Mouse (Mus musculus) kidney, embryonic 15.5 days (tissue): ENCODE data around the gene Hist1h4a. TPM values are rescaled to one million over a fixed set of nuclear protein-coding genes. Genes with fewer than 3 reads are reported as not detected.
"Not testable (repeated sequence)": the region's sequence is repeated elsewhere in the genome, so short reads cannot be mapped to it uniquely, and the experiment has no call there.

Source experiments
- ATAC-seq: fragments of 200-750 bp; cut with Nextera tagmentation; replicated peaks from 2 replicates; pipeline ENCODE4 v1.8.0; 2017; ENCODE audit warnings: moderate TSS enrichment; ENCODE audit not compliant: low FRiP score
- H3K27ac ChIP-seq: fragments of 300-500 bp; sonication (generic); 2 replicates; pipeline ENCODE4 v1.5.1; 2015; ENCODE audit warnings: mild to moderate bottlenecking, inconsistent platforms
- H3K27me3 ChIP-seq: fragments of 300-500 bp; sonication (generic); 2 replicates; pipeline ENCODE4 v1.6.1; 2015; ENCODE audit warnings: inconsistent platforms
- H3K36me3 ChIP-seq: fragments of 300-500 bp; sonication (generic); 2 replicates; pipeline ENCODE4 v1.6.1; 2015; ENCODE audit warnings: inconsistent platforms
- H3K4me1 ChIP-seq: fragments of 300-500 bp; sonication (generic); 2 replicates; pipeline ENCODE4 v1.6.1; 2015; ENCODE audit warnings: inconsistent platforms
- H3K4me2 ChIP-seq: fragments of 300-500 bp; sonication (generic); 2 replicates; pipeline ENCODE4 v1.6.1; 2015; ENCODE audit warnings: moderate library complexity, mild to moderate bottlenecking, inconsistent platforms
- H3K4me3 ChIP-seq: fragments of 300-500 bp; sonication (generic); replicated peaks from 2 replicates; pipeline ENCODE4 v1.5.1; 2015; ENCODE audit warnings: mild to moderate bottlenecking, inconsistent platforms
- H3K9ac ChIP-seq: fragments of 300-500 bp; sonication (generic); 2 replicates; pipeline ENCODE4 v1.6.1; 2015; ENCODE audit warnings: mild to moderate bottlenecking, inconsistent platforms
- H3K9me3 ChIP-seq: fragments of 300-500 bp; sonication (generic); replicated peaks from 2 replicates; pipeline ENCODE4 v1.6.1; 2016; ENCODE audit warnings: inconsistent platforms
- WGBS: fragments of 180-500 bp; shearing (Covaris S2); methylation state at CpG from one replicate; pipeline ENCODE4 v1.1.7; 2015; ENCODE audit warnings: mixed read lengths; 5-methylcytosine and 5-hydroxymethylcytosine counted together
- polyA plus RNA-seq: library from polyadenylated mRNA; unstranded; fragments of >200 nt; fragmentation: Nextera tagmentation; extraction: Ambion mirVana; gene quantifications from 2 replicates; pipeline ENCODE4 v1.2.1, GENCODE M21; 2015

The Hist1h4a gene
- polyA plus RNA-seq, 1 experiment from 2014 or later = 0.35 TPM

DNA sequence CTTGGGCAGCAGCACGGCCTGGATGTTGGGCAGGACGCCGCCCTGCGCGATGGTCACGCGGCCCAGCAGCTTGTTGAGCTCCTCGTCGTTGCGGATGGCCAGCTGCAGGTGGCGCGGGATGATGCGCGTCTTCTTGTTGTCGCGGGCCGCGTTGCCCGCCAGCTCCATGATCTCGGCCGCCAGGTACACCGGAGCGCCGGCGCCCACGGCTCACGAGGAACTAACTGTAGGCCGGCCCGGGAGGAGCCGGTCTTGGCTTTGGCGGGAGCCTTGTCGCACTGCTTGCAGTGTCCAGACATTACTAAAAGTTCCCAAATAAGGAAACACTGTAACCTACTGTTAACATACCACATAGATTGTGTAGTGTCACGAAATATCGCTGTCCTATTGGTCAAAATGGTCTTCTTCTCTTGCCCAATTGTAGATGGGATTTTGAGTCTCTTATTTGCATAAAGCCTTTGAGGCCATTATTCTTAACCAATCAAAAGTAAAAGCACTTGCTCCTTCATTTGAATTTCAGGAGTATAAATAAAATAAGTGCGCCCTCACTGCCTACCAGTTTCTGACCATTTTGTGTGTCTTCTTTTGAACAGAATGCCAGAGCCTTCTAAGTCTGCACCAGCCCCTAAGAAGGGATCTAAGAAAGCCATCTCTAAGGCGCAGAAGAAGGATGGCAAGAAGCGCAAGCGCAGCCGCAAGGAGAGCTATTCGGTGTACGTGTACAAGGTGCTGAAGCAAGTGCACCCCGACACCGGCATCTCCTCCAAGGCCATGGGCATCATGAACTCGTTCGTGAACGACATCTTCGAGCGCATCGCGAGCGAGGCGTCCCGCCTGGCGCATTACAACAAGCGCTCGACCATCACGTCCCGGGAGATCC is 14.6 kb downstream of the Hist1h4a start, which contains the start of gene Hist1h2bb:
TSS of gene Hist1h2bb (plus strand) at position 534 of the 880 bp plus-strand sequence.
- not testable (repeated sequence) for H3K36me3 ChIP-seq
- peak within 1 kb of the TSS; percentile 52 for H3K4me3 ChIP-seq
- under 1% methylated on average over 48 of the region's 58 CpGs for WGBS

DNA sequence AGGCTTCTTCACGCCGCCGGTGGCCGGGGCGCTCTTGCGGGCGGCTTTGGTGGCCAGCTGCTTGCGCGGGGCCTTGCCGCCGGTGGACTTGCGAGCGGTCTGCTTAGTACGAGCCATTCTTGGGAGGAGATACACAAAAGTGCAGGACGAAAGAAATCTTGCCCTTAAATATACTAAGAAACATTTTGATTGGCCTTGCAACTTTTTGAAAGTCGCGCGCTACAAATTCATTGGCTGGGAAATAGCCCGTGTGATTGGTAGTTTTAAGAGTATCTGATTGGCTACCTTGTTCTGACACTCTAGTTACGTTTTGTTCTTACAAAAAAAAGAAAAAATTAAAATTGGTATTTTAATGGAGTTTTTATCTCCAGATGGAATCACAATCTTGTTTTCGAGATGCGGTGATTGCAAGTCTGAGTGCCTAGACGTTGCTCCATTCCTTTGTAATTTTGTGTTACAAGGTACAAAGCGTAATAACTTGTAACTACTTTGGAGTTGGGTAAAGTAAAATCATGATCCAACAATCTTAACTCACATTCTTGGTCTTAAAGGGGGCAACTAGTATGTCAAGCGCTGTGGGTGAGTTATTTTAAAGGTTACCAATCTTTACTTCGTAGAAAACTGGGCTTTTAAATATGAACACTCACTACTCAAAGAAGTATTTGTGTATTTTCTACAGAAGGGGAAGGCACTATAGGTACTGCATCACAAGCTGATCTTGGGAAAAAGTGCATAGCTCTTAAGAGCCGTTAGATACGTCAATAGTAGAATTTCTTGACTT is 15.5 kb downstream of the Hist1h4a start, which contains the start of gene Hist1h3c:
TSS of gene Hist1h3c (minus strand) at position 222 of the 781 bp plus-strand sequence.
- Histone ChIP-seq H3K9me3 (no peaks in the 10 kb centered on the region), H3K9ac (peak within 1 kb of the TSS; percentile 61), H3K27ac (peak within 1 kb of the TSS; percentile 100), H3K4me1 (peaks cover 28% of the 10 kb centered on the region), H3K4me3 (peak within 1 kb of the TSS; percentile 52), H3K36me3 (no peaks in the 10 kb centered on the region), H3K27me3 (no peaks in the 10 kb centered on the region), H3K4me2 (peak within 1 kb of the TSS; percentile 66)
- ATAC-seq = peak; percentile 80
- 1% methylated on average over 25 of the region's 28 CpGs for WGBS

More for the DNA sequence above, 14.6 kb downstream of the Hist1h4a start, which contains the start of gene Hist1h2bb:
- Histone ChIP-seq H3K4me2 (peak within 1 kb of the TSS; percentile 66), H3K9ac (peak within 1 kb of the TSS; percentile 60), H3K4me1 (peaks cover 24% of the 10 kb centered on the region), H3K27ac (peak within 1 kb of the TSS; percentile 100)
- not testable (repeated sequence) for H3K27me3 ChIP-seq, H3K9me3 ChIP-seq
- peak; percentile 90 for ATAC-seq

DNA sequence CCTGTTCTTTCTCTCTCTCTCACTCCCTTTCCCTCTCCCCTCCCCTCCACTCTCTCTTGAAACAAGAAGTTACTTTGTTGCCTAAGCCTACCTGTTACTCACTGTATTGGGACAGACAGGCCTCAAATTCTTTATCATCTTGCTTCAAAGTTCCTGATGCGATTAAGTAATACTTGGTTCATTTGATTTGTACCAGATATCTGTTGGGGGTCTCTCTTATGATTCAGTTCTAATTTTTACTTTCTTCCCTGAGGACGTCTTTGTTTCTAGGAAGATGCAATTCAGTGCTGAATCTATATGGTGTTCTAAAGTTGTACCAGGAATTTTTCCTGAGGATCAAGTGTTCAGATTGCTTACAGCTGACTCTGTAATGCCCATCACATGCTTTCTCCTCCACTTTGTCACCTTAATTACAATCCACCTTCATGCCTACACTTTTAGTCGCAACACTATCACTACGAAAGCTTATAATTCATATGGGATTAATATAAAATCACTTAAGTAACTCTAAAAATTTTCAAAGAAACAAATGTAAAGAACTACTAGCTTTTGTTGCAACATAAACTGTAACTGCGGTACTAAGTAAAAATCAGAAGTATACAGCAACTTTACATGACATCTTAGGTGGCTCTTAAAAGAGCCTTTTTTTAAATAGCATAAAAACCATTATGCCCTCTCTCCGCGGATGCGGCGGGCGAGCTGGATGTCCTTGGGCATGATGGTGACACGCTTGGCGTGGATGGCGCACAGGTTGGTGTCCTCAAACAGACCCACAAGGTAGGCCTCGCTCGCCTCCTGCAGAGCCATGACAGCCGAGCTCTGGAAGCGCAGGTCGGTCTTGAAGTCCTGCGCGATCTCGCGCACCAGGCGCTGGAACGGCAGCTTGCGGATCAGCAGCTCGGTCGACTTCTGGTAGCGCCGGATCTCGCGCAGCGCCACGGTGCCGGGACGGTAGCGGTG is 16.3 kb downstream of the Hist1h4a start:
- Histone ChIP-seq H3K27ac (peak overlapping the region; percentile 100), H3K4me1 (peaks cover 32% of the 10 kb centered on the region), H3K9ac (peak overlapping the region; percentile 61), H3K4me2 (peak overlapping the region; percentile 66), H3K27me3 (no peaks in the 10 kb centered on the region), H3K4me3 (peak overlapping the region; percentile 52), H3K36me3 (no peaks in the 10 kb centered on the region), H3K9me3 (no peaks in the 10 kb centered on the region)
- no peak for ATAC-seq
- WGBS = under 1% methylated on average over 23 of the region's 36 CpGs

DNA sequence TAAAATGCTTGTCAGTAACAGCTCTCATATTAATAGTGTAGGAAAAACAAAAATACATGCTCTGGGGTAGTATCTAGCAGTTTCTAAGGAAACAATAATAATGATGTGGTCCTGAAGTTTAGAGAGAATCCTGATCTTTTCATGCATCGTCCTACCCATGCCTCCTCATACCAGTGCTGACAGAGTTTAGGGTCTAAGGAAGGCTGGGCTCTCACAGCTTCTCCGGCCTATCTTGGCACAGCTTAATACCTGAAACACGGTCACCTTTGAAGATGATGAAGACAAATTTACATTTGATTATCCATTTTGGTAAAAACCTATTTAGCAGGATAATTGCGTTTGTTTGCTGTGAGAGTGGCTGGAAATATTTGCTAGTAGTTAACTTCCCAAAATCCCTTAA is 17.1 kb downstream of the Hist1h4a start:
- peak overlapping the region; percentile 100 for H3K27ac ChIP-seq

DNA sequence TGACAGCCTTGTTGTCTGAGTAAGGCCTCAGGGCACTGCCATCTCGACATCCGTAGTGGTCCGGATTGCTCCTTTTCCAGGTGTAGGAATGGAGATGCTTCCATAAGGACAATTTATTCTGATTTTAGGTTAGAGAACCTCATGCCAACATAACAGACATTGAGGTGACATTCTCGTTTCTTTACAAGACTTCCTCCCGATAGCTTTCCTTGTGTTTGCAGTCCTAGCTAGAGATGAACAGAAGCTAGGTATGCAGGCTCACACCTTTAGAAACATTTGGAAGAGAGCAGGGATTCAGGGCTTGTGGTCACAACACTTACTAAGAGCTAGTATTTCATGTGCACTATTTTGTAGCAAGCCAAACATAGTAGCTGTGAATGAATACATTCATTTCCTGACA is 17.8 kb downstream of the Hist1h4a start:
- H3K9ac ChIP-seq = no peak overlapping the region
- no peak overlapping the region for H3K4me3 ChIP-seq
- no peaks in the 10 kb centered on the region for H3K27me3 ChIP-seq
- H3K36me3 ChIP-seq = no peaks in the 10 kb centered on the region
- no peak for ATAC-seq
- H3K9me3 ChIP-seq = no peaks in the 10 kb centered on the region
- H3K27ac ChIP-seq = peak overlapping the region; percentile 4; the same call in 1 of the 2 replicates
- H3K4me1 ChIP-seq = peaks cover 27% of the 10 kb centered on the region
- H3K4me2 ChIP-seq = no peak overlapping the region
- 86% methylated on average over 5 of the region's 5 CpGs for WGBS

More for the DNA sequence above, 17.1 kb downstream of the Hist1h4a start:
- Histone ChIP-seq H3K4me2 (peak overlapping the region; percentile 66), H3K9me3 (no peaks in the 10 kb centered on the region), H3K4me1 (peaks cover 32% of the 10 kb centered on the region), H3K4me3 (peak overlapping the region; percentile 52), H3K36me3 (no peaks in the 10 kb centered on the region), H3K9ac (no peak overlapping the region), H3K27me3 (no peaks in the 10 kb centered on the region)
- 48% methylated on average over 4 of the region's 4 CpGs for WGBS
- no peak for ATAC-seq

DNA sequence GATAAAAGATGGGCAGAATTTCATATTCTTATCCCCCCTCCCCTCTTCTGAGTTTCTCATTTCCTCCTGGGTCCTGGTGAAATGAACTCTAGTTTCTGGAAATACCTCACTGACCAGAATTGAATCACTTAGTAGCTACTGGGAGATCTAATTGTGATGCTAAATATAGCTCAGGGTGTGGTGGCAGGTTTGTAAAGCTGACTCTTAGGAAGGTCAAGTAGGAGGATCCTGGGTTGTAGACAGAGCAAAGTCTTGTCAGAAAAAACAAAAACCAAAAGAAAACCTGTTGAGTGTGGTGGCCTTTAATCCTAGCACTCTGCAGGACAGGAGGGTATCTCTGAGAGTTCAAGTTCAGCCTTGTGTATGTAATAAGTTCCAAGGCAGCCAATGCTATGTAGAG is 19.0 kb downstream of the Hist1h4a start:
- no peaks in the 10 kb centered on the region for H3K9me3 ChIP-seq
- peaks cover 19% of the 10 kb centered on the region for H3K4me1 ChIP-seq
- H3K27me3 ChIP-seq = no peaks in the 10 kb centered on the region
- H3K9ac ChIP-seq = no peak overlapping the region
- no peak for ATAC-seq
- no peak overlapping the region for H3K27ac ChIP-seq
- no peak overlapping the region for H3K4me3 ChIP-seq
- H3K4me2 ChIP-seq = no peak overlapping the region
- no peaks in the 10 kb centered on the region for H3K36me3 ChIP-seq

DNA sequence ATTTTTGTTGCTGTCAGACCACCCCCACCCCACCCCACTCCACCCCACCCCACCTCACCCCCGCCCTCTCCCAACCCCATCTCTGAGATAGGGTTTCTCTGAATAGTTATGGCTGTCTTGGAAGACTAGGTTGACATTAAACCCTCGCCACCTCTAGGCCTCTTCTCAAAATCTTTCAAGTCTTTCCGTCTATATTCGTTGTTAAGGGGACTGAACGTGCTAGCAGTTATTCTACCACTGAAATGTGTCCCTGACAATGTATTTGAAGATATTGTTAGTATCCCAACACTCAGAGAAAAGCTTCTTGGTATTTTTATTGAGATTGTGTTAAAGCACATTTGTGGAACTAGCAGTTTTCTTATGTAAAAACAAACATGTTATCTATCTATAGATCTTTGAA is 20.1 kb downstream of the Hist1h4a start:
- peaks cover 19% of the 10 kb centered on the region for H3K4me1 ChIP-seq
- H3K36me3 ChIP-seq = no peaks in the 10 kb centered on the region
- no peaks in the 10 kb centered on the region for H3K9me3 ChIP-seq
- H3K27me3 ChIP-seq = no peaks in the 10 kb centered on the region
- peak overlapping the region; percentile 61 for H3K4me3 ChIP-seq
- WGBS = 47% methylated on average over 5 of the region's 5 CpGs
- H3K9ac ChIP-seq = peak overlapping the region; percentile 80; the same call in 1 of the 2 replicates
- no peak for ATAC-seq
- peak overlapping the region; percentile 100 for H3K27ac ChIP-seq
- H3K4me2 ChIP-seq = peak overlapping the region; percentile 89

DNA sequence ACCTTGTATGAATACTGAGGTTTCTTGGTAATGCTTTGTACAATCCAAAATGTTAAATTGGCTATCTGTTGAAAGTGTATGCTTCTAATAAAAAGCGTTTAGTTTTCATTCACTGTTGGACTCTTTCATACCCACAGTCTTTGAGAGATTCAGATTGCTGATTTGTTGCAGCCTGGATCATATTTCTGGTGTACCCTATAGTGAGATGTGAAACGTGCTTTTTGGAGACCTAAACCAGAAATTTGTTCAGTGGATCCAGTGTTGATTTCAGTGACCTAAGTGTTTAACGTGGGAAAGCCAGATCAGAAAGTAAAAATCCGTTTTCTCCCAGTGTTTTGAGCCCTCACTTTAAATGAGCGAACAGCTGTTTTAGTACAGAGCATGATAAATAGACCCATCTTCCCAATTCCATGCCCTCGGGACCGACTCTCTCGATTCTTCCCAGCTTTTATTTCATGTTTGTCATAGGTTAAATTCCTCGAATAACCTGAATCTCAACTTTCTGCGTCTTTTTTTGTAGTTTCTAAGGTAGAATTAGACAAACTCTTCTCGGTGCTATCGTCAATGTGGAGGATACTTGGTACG is 20.7 kb downstream of the Hist1h4a start:
- Histone ChIP-seq H3K9me3 (no peaks in the 10 kb centered on the region), H3K9ac (peak overlapping the region; percentile 80), H3K27me3 (no peaks in the 10 kb centered on the region), H3K4me2 (peak overlapping the region; percentile 89), H3K4me1 (peaks cover 19% of the 10 kb centered on the region), H3K27ac (peak overlapping the region; percentile 100), H3K4me3 (peak overlapping the region; percentile 61), H3K36me3 (no peaks in the 10 kb centered on the region)
- ATAC-seq = no peak
- WGBS = 22% methylated on average over 13 of the region's 13 CpGs

DNA sequence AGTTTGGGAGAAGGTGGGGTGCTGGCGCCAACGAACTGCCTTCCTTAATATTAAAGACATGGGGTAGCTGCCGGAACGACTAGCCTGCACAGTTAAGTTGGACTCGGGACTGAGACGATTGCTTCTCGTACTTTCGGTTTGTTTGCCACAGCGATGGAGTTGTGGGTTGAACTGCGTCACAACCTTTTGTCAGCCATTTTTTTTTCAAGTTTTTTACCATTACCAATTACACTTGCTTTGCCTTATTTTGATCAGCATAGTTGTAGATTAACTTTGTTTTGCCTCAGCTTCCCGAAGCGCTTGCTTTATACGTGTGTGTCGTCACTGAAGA is 21.1 kb downstream of the Hist1h4a start:
- H3K9me3 ChIP-seq = no peaks in the 10 kb centered on the region
- H3K27me3 ChIP-seq = no peaks in the 10 kb centered on the region
- H3K4me2 ChIP-seq = peak overlapping the region; percentile 89
- H3K9ac ChIP-seq = peak overlapping the region; percentile 80
- peak overlapping the region; percentile 61 for H3K4me3 ChIP-seq
- H3K36me3 ChIP-seq = no peaks in the 10 kb centered on the region
- no peak for ATAC-seq
- peak overlapping the region; percentile 100 for H3K27ac ChIP-seq
- under 1% methylated on average over 14 of the region's 14 CpGs for WGBS
- peaks cover 19% of the 10 kb centered on the region for H3K4me1 ChIP-seq

DNA sequence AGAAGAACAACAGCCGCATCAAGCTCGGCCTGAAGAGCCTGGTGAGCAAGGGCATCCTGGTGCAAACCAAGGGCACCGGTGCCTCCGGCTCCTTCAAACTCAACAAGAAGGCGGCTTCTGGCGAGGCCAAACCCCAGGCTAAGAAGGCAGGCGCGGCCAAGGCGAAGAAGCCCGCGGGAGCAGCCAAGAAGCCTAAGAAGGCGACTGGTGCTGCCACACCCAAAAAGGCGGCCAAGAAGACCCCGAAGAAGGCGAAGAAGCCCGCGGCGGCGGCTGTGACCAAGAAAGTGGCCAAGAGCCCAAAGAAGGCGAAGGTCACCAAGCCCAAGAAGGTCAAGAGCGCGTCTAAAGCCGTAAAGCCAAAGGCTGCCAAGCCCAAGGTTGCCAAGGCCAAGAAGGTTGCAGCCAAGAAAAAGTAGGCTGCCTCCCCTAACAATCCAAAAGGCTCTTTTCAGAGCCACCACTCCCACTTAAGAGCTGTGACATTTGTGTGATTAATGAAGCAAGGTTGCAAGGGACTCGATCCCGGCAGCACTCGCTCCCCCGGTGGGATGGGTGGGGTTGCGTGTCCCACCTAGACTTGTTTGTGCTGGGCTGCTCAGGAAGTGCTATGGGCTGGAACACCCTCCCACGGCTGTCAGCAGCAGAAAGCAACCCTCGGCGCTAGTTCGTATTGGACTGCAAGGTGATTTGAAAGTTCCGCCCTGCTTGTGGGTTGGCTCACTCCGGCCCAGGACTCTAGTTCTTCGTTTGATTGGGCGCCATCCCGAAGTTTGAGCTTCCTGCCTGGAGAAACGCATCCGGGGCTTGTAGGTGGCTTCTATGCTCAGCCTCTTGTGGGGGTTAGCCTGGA is 21.7 kb downstream of the Hist1h4a start:
- Histone ChIP-seq H3K4me2 (peak overlapping the region; percentile 89), H3K4me3 (peak overlapping the region; percentile 61), H3K36me3 (no peaks in the 10 kb centered on the region), H3K4me1 (peaks cover 19% of the 10 kb centered on the region), H3K27ac (peak overlapping the region; percentile 100), H3K9me3 (no peaks in the 10 kb centered on the region), H3K9ac (peak overlapping the region; percentile 80), H3K27me3 (no peaks in the 10 kb centered on the region)
- ATAC-seq = peak; percentile 95
- 0% methylated on average over 39 of the region's 39 CpGs for WGBS
